9 mouse cellular contexts compared by ENCODE assay signal in the genomic region with DNA sequence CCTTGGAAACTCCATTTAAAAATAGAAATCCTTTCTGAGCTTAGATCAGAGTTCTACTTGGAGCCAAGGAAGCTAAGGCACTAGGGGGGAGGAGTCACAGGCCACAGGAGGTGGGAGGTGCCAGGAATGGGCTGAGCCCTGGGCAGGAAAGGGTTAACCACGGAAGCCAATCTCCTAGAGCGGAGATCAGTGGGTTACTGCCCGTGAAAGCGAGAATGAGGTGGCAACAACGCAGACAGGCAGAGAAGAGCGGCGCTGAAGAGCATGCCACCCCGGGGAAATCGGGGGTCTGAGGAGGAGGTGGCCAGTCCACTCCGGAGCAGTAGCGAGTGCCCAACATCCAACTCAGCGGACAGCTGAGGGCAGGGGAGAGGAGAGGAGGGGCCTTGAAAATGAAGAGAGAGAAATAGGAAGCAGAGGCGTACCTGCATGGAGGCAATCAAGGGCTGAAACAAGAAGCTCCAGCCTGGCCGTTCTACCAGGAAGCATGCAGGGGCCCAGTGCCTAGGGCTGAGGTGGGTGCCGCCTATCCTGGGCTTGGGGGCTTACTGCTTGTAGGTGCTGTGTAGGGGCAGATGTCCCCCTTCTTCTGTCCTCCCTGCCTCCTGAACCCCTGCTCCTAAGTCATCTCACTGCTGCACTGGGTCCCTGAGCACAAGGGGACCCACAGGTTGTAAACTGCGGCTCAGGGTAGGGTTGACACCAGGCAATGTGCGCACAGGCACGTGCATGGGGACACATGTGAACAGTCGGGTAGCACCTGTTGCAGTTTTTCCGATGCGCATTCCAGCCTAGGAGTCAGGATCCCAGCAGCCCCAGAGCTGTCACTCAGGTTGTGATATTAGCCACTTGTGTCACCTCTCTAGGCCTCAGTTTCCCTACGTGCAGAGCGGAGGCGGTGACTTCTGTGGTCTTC. TPM values are rescaled to one million over a fixed set of nuclear protein-coding genes. Genes with fewer than 3 reads are reported as not detected.
DNase-seq lines count a peak whose midpoint lies in the region; ATAC-seq and TF ChIP-seq lines count a peak whose summit lies in the region.
"Had no signal": no experiment of that assay in that cellular context is flagged by ENCODE, and none has a peak within 500 bp of the region (broad histone marks: within the 10 kb centered on the region; RNA-seq: fewer than 3 reads in every experiment).

No protein-coding gene starts in this region.

- 19% methylated on average over 24 of the region's 24 CpGs for WGBS in heart, embryonic 13.5 days
- 27% methylated on average over 24 of the region's 24 CpGs for WGBS in heart, adult 2 months
- WGBS in liver, postnatal 0 days (ENCODE audit: insufficient replicate concordance), result 13% methylated on average over 24 of the region's 24 CpGs

- peaks cover 5% of the 10 kb centered on the region for H3K36me3 ChIP-seq in heart, embryonic 13.5 days
- H3K36me3 ChIP-seq in heart, adult 2 months (ENCODE audit: control insufficient read depth, insufficient read depth, low read length), result no peaks in the 10 kb centered on the region
- H3K36me3 ChIP-seq in liver, postnatal 0 days (replicated peaks; ENCODE audit: insufficient read depth, low read length), result no peaks in the 10 kb centered on the region; the same call in 1 of the 2 replicates

- H3K79me2 ChIP-seq in heart, adult 2 months (replicated peaks; ENCODE audit: control insufficient read depth, insufficient read depth, low read length), result no peaks in the 10 kb centered on the region

- no peak for ATAC-seq in heart, embryonic 13.5 days (ENCODE audit: extremely low read depth, insufficient number of reproducible peaks, low FRiP score, low TSS enrichment)
- ATAC-seq in liver, postnatal 0 days, result no peak
- ATAC-seq in frontal cortex, adult (ENCODE audit: low TSS enrichment), result no peak

- peak overlapping the region; percentile 31 for H3K4me3 ChIP-seq in heart, embryonic 13.5 days
- no peak overlapping the region for H3K4me3 ChIP-seq in heart, adult 2 months
- peak overlapping the region; percentile 24; the same call in 1 of the 2 replicates for H3K4me3 ChIP-seq in liver, postnatal 0 days (ENCODE audit: low read depth, low read length)

- H3K4me2 ChIP-seq in heart, embryonic 13.5 days, result peak overlapping the region; percentile 57
- H3K4me2 ChIP-seq in liver, postnatal 0 days (ENCODE audit: low read depth, low read length), result peak overlapping the region; percentile 63

- DNase-seq in heart, adult 2 months, result no peak
- DNase-seq in brain, embryonic 14.5 days (ENCODE audit: low read depth), result peak; percentile 31
- peak; percentile 89 for DNase-seq in induced T-regulatory cell, adult 2 months (ENCODE audit: low read depth)
- DNase-seq in liver, postnatal 0 days, result peak; percentile 41
- no peak for DNase-seq in ovary, postnatal 10 days (ENCODE audit: low spot score)
- no peak for DNase-seq in cerebellum, postnatal 25 days

- no peak overlapping the region for H3K27ac ChIP-seq in heart, embryonic 13.5 days (replicated peaks)
- no peak overlapping the region for H3K27ac ChIP-seq in heart, adult 2 months
- H3K27ac ChIP-seq in liver, postnatal 0 days (ENCODE audit: low read depth), result no peak overlapping the region; the same call in 1 of the 2 replicates

- peaks cover 34% of the 10 kb centered on the region for H3K4me1 ChIP-seq in heart, embryonic 13.5 days
- H3K4me1 ChIP-seq in heart, adult 2 months (ENCODE audit: control insufficient read depth, insufficient read depth, low read length), result peaks cover 4% of the 10 kb centered on the region
- H3K4me1 ChIP-seq in liver, postnatal 0 days (ENCODE audit: insufficient read depth), result peaks cover 36% of the 10 kb centered on the region

- H3K27me3 ChIP-seq in heart, embryonic 13.5 days (replicated peaks), result peaks cover 77% of the 10 kb centered on the region
- peaks cover 14% of the 10 kb centered on the region for H3K27me3 ChIP-seq in heart, adult 2 months (ENCODE audit: control insufficient read depth, insufficient read depth, low read length)
- peaks cover 33% of the 10 kb centered on the region for H3K27me3 ChIP-seq in liver, postnatal 0 days (ENCODE audit: insufficient read depth, low read length)

- no peak for TF ChIP-seq CTCF in heart, adult 2 months (IDR thresholded peaks at IDR 0.05)
- no peak for TF ChIP-seq CTCF in brain, embryonic 14.5 days (IDR thresholded peaks at IDR 0.05; ENCODE audit: borderline replicate concordance, extremely low read depth, insufficient read depth, insufficient read length)
- no peak for TF ChIP-seq CTCF in liver, postnatal 0 days (IDR thresholded peaks at IDR 0.05; ENCODE audit: low read depth)

- intact Hi-C loops in heart, adult 2 months (cut with DNase I), result no loop called here

- no peak for TF ChIP-seq POLR2A in heart, adult 2 months (IDR thresholded peaks at IDR 0.05; ENCODE audit: insufficient read depth, low read depth, low read length)
- no peak for TF ChIP-seq POLR2A in brain, embryonic 14.5 days (IDR thresholded peaks at IDR 0.05; ENCODE audit: borderline replicate concordance, extremely low read depth, insufficient read depth, insufficient read length, poor library complexity, severe bottlenecking)

- H3K9me3 ChIP-seq in heart, embryonic 13.5 days, result no peaks in the 10 kb centered on the region
- H3K9me3 ChIP-seq in liver, postnatal 0 days (ENCODE audit: low read length), result no peaks in the 10 kb centered on the region

- TF ChIP-seq EP300 in heart, adult 2 months (IDR thresholded peaks at IDR 0.05; ENCODE audit: insufficient read depth, low read depth, low read length), result no peak
- no peak for TF ChIP-seq EP300 in liver, postnatal 0 days (IDR thresholded peaks at IDR 0.05; ENCODE audit: low read depth)

- peak overlapping the region; percentile 61 for H3K9ac ChIP-seq in heart, embryonic 13.5 days
- H3K9ac ChIP-seq in heart, adult 2 months (ENCODE audit: low read depth, low read length), result no peak overlapping the region
- no peak overlapping the region; the same call in 1 of the 2 replicates for H3K9ac ChIP-seq in liver, postnatal 0 days (replicated peaks)

RNA-seq across cellular contexts. Expression of a gene that starts 0.9 kb away (rescaled TPM):
- polyA plus RNA-seq in heart, embryonic 13.5 days (2015; fragmentation: Nextera tagmentation; extraction: Ambion mirVana), result not detected in 2 replicates
- total RNA-seq in heart, adult 2 months (2021), result not detected
- polyA plus RNA-seq in heart, adult 2 months (2012; rRNA removed), result not detected in 2 replicates
- polyA plus RNA-seq in brain, embryonic 14.5 days (2012; rRNA removed), result 0.13 and 0.19 TPM in 2 replicates
- 0.08 and 0.16 TPM in 2 replicates for polyA plus RNA-seq in liver, postnatal 0 days (2015; fragmentation: Nextera tagmentation; extraction: Ambion mirVana)
- total RNA-seq: ES-E14 had no signal

RNA-seq across cellular contexts. Expression of a gene that starts 12.5 kb away (rescaled TPM):
- 237 and 238 TPM in 2 replicates for polyA plus RNA-seq in heart, embryonic 13.5 days (2015; fragmentation: Nextera tagmentation; extraction: Ambion mirVana)
- total RNA-seq in heart, adult 2 months (2021), result 10 to 100 TPM; 73.3 to 82.4 TPM
- polyA plus RNA-seq in heart, adult 2 months (2012; rRNA removed), result 54.2 and 66.4 TPM in 2 replicates
- polyA plus RNA-seq in brain, embryonic 14.5 days (2012; rRNA removed), result 198 and 310 TPM in 2 replicates
- polyA plus RNA-seq in liver, postnatal 0 days (2015; fragmentation: Nextera tagmentation; extraction: Ambion mirVana), result 125 and 140 TPM in 2 replicates

RNA-seq across cellular contexts. Expression of a gene that starts 21.9 kb away (rescaled TPM):
- polyA plus RNA-seq in heart, embryonic 13.5 days (2015; fragmentation: Nextera tagmentation; extraction: Ambion mirVana), result 23.9 and 25.4 TPM in 2 replicates
- 1 to 10 TPM; 5.5 to 8.5 TPM for total RNA-seq in heart, adult 2 months (2021)
- 12.2 and 14.2 TPM in 2 replicates for polyA plus RNA-seq in heart, adult 2 months (2012; rRNA removed)
- 60.9 and 85.5 TPM in 2 replicates for polyA plus RNA-seq in brain, embryonic 14.5 days (2012; rRNA removed)
- 21.3 and 22.5 TPM in 2 replicates for polyA plus RNA-seq in liver, postnatal 0 days (2015; fragmentation: Nextera tagmentation; extraction: Ambion mirVana)

RNA-seq across cellular contexts. Expression of a gene that starts 34.2 kb away (rescaled TPM):
- 154 and 160 TPM in 2 replicates for polyA plus RNA-seq in heart, embryonic 13.5 days (2015; fragmentation: Nextera tagmentation; extraction: Ambion mirVana)
- 10 to 100 TPM; 63.9 to 69.2 TPM for total RNA-seq in heart, adult 2 months (2021)
- 90.3 and 116 TPM in 2 replicates for polyA plus RNA-seq in heart, adult 2 months (2012; rRNA removed)
- 180 and 189 TPM in 2 replicates for polyA plus RNA-seq in brain, embryonic 14.5 days (2012; rRNA removed)
- polyA plus RNA-seq in liver, postnatal 0 days (2015; fragmentation: Nextera tagmentation; extraction: Ambion mirVana), result 70.9 and 76.4 TPM in 2 replicates

Comparison
In these comparisons a context has a peak if more than half of its experiments do, and no peak if none do; other contexts are left out.
1. DNase-seq: peak in brain, embryonic 14.5 days (single experiment), induced T-regulatory cell, adult 2 months (single experiment) and liver, postnatal 0 days (single experiment); none in heart, adult 2 months (0 of 2), ovary, postnatal 10 days (single experiment) and cerebellum, postnatal 25 days (0 of 2).